Mouse (Mus musculus): ENCODE data around the gene Rnpepl1.

The Rnpepl1 gene

DNA sequence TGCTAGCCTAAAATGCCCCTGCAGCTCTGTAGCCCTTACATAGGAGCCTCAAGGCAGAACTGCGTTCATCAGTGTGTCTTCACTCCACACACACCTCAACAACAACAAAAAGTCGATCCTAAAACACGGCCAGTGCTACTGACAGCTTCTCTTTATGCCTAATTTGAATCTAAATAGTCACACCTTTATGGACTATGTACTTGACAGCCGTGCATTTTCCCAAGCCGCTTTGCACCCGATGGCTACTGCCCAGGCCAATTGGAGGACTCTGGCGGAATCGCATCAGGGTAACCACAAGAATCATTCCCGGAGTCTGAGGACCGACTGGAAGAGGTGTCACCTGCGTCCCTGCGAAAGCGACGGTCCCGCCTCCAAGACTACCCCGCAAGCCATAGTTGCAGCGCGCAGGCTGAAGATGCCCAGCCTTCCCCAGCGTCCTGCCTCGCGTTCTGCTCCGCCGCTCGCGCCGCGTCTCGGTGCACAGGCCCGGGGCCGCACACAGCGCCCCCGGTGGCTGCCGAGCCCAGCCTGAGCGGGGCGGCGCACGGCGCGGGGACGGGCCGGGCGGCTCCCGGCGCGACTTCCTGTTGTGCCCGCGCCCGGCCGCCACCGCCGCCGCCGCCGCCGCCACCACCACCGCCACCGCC is at the start of gene Rnpepl1:
Gene Rnpepl1 (plus strand): TSS at position 545 of the 647 bp plus-strand sequence.
- no peak for DNase-seq (ENCODE audit: low read depth)

DNA sequence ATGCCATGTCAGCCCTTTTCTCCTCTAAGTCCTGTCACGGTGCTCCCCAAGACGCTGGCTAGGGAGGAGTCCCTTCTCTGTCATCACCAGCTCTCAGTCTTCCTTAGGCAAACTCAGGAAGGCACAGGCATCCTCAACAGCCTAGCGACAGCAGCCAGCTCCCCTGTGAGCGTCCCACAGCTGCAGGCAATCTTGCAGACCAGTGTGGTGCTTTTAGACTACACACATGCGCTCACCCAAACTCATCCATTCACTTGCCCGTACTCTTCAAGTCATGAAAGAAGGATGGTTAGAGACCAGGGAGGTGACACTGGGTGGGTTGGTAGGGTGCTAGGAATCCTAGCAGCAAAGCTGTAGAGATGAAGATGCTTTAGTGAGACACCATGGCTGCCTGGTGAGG is 49.1 kb upstream of the Rnpepl1 start:
- no peak for DNase-seq (ENCODE audit: low read depth)

GRCm38 (mm10) chr1:92863268-92863667 is 47.3 kb upstream of the Rnpepl1 start:
- no peak for DNase-seq (ENCODE audit: low read depth)

DNA sequence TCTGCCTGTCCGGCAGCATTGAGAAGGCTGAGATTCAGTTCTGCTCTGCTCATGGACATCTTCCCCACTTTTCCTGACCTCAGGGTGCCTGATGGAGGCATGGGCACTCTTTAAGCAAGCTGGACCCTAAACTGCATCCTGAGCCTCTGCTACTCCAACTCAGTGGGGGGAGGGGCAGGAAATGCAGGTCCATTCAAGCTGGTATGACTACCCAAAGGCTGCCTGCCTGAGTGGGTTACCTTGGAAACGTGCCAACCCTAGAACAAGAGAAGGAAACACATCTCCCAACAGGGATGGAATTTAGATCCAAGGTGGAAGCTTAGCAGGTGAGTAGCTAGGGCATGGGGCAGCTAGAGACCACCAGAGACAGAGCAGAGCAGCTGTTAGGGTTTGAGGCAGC is 44.4 kb upstream of the Rnpepl1 start:
- DNase-seq (ENCODE audit: low read depth), result no peak

DNA sequence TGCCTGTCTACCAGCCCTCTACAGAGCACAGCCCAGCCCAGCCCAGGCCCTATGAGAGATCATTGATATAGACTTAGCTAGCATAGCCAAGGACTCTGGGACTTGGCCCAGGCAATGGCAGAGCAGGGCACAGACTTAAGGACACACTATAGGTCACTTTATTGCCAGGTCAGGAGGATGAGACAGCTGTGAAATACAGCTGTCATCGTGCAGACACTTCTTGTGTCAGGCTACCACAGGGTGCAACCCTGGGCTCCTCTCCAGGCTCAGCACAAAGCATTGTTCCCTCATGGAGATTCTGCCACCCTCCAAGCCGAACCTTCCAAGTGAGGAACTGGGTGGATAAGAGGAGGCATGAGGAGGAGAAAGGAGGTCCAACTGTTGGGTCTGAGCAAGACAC is 40.6 kb upstream of the Rnpepl1 start:
- DNase-seq (ENCODE audit: low read depth), result no peak

DNA sequence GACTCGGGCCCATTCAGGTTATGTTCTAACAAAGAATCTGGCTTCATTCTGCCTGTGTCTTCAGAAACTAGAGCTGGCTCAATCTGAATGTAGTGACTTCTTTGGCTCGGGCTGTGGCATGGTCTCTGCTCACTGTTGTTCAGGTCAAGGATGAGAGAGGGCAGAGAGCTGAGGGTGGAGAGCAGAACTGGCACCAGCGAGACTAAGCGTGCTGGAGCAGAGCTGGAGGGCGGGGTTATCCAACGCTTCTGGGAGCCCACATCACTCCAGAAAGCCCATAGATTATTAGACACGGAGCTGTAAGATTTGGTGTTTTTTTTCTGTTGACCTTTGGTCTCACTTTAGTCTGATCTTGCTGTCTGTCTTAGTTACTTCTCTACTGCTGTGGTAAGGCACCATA is 37.9 kb upstream of the Rnpepl1 start:
- no peak for DNase-seq (ENCODE audit: low read depth)

DNA sequence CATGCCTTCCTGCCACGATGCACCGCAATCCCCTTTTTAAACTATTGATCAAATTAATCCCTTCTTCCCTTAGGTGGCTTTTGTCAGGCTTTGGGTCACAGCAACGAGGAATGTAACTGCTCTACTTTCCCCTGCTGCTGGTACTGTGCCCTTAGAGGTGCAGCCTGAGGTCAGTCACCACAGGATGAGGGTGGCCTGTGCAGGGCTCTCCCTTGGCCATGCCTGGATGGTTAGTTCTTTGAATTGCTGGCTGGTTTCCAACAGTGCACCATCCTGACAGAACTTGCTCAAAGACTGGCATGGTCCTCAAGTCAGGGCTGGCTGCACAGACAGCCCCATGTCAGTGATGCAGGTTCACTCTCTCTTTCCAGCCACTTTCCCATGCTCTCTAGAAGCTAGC is 36.6 kb upstream of the Rnpepl1 start:
- DNase-seq (ENCODE audit: low read depth), result no peak

- DNase-seq (ENCODE audit: low read depth), result no peak
Measured at GRCm38 (mm10) chr1:92875360-92876111, 35.0 kb upstream of the Rnpepl1 start.

GRCm38 (mm10) chr1:92877431-92877978 is 33.1 kb upstream of the Rnpepl1 start:
- no peak for DNase-seq (ENCODE audit: low read depth)

DNA sequence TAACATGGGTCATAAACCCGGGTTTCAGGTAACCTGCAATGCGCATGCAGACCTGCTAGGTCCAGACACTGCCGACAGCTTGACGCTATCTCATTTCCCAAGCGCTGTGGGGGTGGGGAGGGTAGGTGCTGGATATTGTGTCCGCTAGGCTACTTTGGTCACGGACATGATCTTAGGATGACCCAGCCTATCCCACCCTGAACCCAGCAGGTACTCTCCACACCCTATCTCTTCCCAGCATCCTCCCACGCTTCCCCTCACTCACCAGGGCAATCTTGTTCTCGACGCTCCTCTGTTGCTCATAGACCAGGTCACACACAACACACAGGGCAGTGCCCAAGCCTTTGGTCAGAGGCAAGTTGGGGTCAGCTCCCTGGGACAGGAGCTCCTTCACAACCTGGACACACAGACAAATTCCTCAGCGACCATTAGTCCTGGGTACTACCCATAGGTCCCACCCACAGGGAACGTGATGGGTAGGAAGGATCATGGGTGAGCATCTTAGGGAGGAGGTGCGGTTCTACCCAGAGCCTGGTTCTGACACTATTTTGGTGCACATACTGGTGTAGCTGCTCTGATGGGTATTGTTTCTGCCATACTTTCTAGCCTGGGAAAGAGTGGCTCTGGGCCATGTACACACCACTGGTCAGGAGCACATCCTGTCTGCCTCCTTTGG is 32.4 kb upstream of the Rnpepl1 start:
- no peak for DNase-seq (ENCODE audit: low read depth)

GRCm38 (mm10) chr1:92879266-92879665 is 31.3 kb upstream of the Rnpepl1 start:
- DNase-seq (ENCODE audit: low read depth), result no peak

- DNase-seq (ENCODE audit: low read depth), result no peak
Measured at GRCm38 (mm10) chr1:92880101-92880500, 30.5 kb upstream of the Rnpepl1 start.

- no peak for DNase-seq (ENCODE audit: low read depth)
Measured at GRCm38 (mm10) chr1:92881982-92882381, 28.6 kb upstream of the Rnpepl1 start.

DNA sequence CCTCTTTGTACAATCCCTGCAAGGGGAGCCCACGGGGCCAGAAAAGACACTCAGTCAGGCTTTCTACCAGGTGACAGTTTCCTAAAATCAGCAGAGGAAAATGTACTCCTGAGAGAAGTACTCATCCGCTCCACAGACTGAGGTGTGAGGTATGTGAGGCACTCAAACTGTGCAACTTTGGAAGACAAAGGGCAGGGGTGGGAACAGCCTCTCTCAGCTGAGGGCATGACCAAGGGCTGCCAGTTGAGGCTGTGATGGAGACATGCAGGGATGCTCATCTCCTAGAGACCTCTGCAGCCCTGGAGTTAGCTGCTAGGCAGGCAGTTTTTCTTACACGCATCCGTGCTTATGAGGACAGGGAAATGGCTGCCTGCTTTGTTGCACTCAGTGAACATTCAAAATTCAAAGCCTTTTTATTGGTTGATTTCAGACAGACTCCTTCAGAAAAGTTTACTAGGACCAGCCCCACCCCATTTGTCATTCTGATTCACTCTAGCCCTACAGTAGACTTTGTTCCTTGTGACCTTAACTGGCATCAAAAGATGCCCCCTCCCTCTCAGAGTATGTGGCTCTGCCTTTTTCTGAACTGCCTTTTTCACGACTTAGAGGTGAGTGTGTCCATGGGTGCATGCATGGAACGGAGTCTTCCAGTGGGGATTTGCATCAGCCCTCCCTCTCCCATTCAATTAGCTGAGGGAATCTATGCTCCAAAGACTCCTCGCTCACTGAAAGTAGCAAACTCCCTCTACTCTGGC is 21.5 kb upstream of the Rnpepl1 start:
- DNase-seq (ENCODE audit: low read depth), result no peak

DNA sequence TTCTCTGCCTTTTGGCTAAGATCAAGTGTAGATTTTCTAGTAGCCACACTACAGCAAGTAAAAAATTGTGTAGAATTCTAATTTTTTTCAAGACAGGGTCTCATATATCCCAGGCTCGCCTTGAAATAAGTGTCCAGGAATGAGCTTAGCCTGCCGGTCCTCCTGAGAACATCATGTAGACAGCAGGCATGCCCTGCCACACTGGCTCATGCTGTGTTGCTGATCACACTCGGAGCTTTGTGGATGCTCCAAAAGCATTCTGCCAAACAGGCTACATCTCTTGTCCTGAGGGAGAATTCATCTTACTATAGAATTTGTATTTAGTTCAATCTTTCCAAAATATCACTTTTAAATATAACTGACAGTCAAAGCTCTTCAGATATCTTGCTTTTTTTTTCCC is 17.8 kb upstream of the Rnpepl1 start:
- no peak for DNase-seq (ENCODE audit: low read depth)

DNA sequence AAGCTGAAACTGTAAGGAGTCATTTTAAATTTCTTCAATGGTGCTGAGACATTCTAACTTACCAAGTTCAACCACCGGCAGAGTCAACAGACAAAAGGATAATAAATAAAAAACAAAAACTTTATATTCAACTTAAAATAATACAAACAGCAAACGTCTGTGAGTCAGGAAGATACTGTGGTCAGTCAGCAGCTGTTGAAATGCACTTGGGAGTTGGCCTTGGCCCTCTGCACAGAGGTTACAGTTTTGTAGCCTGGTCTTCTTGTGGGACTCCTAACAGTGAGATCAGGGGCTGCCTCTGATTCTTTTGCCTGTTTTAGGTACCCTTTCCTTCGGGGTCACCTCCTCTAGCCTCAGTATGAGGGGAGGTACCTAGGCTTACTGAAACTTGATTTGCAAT is 16.7 kb upstream of the Rnpepl1 start:
- DNase-seq (ENCODE audit: low read depth), result no peak

GRCm38 (mm10) chr1:92895089-92895488 is 15.5 kb upstream of the Rnpepl1 start:
- DNase-seq (ENCODE audit: low read depth), result peak; percentile 53

DNA sequence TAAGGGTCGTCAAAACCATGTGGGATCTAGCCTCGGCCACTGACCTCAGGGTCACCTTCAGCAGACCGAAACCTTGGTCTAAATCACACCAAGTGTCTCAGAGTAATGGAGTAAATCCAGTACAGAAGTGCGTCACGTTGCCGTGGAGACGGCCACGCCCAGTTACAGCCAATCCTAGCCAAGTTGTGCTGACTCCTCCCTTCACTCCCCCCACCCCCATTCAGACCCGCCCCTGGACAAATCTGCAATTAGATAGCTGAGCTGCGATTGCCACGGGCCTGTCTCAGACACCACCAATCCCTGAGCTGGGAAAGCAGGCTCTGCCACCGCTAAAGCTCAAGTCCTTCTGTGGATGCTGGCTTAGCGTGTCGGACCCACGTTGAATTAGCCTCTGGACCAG is 7.8 kb upstream of the Rnpepl1 start, which contains the start of gene Ankmy1:
Gene Ankmy1 (minus strand): TSS at position 121 of the 400 bp plus-strand sequence.
- DNase-seq (ENCODE audit: low read depth), result no peak

DNA sequence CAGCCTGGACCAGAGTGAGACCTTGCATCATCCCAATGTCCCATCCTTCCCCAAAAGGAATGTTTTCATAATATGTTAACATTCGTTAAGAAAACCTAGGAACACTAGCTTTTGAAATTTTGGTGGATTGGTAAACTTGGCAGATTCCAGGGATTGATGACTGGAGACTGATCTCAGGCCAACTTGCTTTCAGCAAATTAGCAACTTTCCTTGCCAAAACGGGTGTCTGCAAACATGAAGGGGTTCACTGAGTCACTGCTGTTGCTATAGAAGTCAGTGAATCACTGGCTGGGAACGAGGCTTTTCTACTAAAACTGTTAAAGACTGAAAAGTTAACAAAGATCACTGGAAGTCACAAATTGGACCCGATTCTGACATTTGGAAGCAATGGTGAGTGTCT is 7.0 kb upstream of the Rnpepl1 start:
- DNase-seq (ENCODE audit: low read depth), result no peak

- no peak for DNase-seq (ENCODE audit: low read depth)
Measured at GRCm38 (mm10) chr1:92905703-92906310, 4.8 kb upstream of the Rnpepl1 start.

DNA sequence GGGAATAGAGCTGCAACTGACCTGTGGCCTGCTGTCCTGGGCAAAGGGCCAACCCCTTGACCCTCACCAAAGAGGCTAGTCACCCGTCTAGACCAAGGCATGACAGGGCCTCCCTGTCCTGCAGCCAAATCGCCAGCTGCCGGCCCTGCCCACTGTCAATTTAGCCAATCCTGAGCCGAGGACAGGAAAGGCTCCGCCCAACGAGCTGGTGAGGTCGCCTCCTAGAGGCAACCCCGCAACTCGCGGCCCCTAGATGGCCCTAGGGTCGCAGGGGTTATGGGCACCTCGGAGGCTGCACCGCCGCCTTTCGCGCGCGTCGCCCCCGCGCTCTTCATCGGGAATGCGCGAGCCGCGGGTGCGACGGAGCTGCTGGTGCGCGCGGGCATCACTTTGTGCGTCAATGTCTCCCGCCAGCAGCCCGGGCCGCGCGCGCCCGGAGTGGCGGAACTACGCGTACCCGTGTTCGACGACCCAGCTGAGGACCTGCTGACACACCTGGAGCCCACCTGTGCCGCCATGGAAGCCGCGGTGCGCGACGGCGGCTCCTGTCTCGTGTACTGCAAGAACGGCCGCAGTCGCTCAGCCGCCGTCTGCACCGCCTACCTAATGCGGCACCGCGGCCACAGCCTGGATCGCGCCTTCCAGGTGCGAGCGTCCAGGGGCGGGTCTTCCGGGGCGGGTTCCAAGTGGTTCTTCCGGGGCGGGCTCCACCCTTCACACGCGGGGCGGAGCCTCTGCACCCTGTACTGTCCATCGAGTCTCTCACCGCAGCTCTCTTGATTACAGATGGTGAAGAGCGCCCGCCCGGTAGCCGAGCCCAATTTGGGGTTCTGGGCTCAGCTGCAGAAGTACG is 3.6 kb upstream of the Rnpepl1 start, which contains the start of gene Dusp28:
Gene Dusp28 (plus strand): TSS at position 203 of the 853 bp plus-strand sequence.
- peak; percentile 76 for DNase-seq (ENCODE audit: low read depth)
